Mouse (Mus musculus) thymus, adult 2 months (tissue): ENCODE data around the gene Slc35f5. TPM values are rescaled to one million over a fixed set of nuclear protein-coding genes. Genes with fewer than 3 reads are reported as not detected.
"Not testable (repeated sequence)": the region's sequence is repeated elsewhere in the genome, so short reads cannot be mapped to it uniquely, and the experiment has no call there.

Experiments used
- DNase-seq: peaks from one replicate; pipeline ENCODE4 v3.0.0; 2021
- H3K27ac ChIP-seq: fragments of 200-500 bp; 2 replicates; pipeline ENCODE4 v1.5.1; 2012; ENCODE audit warnings: low read length, control low read depth; ENCODE audit not compliant: control insufficient read depth, insufficient read depth
- H3K27me3 ChIP-seq: fragments of 200-500 bp; 2 replicates; pipeline ENCODE4 v1.6.1; 2012; ENCODE audit warnings: mild to moderate bottlenecking, low read length, moderate library complexity, mixed read lengths; ENCODE audit not compliant: control insufficient read depth, insufficient read depth
- H3K36me3 ChIP-seq: fragments of 200-500 bp; 2 replicates; pipeline ENCODE4 v1.6.1; 2012; ENCODE audit warnings: mild to moderate bottlenecking, low read length, moderate library complexity; ENCODE audit not compliant: control insufficient read depth, insufficient read depth
- H3K4me1 ChIP-seq: fragments of 200-500 bp; replicated peaks from 2 replicates; pipeline ENCODE4 v1.6.1; 2012; ENCODE audit warnings: low read length; ENCODE audit not compliant: control insufficient read depth, insufficient read depth
- H3K4me3 ChIP-seq: fragments of 200-500 bp; 2 replicates; pipeline ENCODE4 v1.5.1; 2012; ENCODE audit warnings: mild to moderate bottlenecking, low read length, control low read depth, moderate library complexity; ENCODE audit not compliant: control insufficient read depth, insufficient read depth
- CTCF ChIP-seq: fragments of 200-500 bp; IDR thresholded peaks from 2 replicates; pipeline ENCODE4 v1.5.1; 2012; ENCODE audit warnings: mild to moderate bottlenecking, control low read depth, low read length, moderate library complexity, borderline replicate concordance; ENCODE audit not compliant: control insufficient read depth, poor library complexity, insufficient read depth; ENCODE audit errors: extremely low read depth
- POLR2A ChIP-seq: fragments of 200-500 bp; IDR thresholded peaks from 2 replicates; pipeline ENCODE4 v1.6.1; 2012; ENCODE audit warnings: mild to moderate bottlenecking, low read length, control low read depth, moderate library complexity; ENCODE audit not compliant: control insufficient read depth, poor library complexity, insufficient read depth; ENCODE audit errors: extremely low read depth
- WGBS: fragments of 180-500 bp; shearing (Covaris S2); methylation state at CpG from one replicate; pipeline ENCODE4 v1.1.7; 2018; 5-methylcytosine and 5-hydroxymethylcytosine counted together
- polyA plus RNA-seq: library from polyadenylated mRNA; depleted of rRNA; stranded (reverse); fragments of >200 nt; gene quantifications from 2 replicates; pipeline ENCODE4 v1.2.3, GENCODE M21; 2012

The Slc35f5 gene
- polyA plus RNA-seq, 1 experiment = 5.5 TPM

DNA sequence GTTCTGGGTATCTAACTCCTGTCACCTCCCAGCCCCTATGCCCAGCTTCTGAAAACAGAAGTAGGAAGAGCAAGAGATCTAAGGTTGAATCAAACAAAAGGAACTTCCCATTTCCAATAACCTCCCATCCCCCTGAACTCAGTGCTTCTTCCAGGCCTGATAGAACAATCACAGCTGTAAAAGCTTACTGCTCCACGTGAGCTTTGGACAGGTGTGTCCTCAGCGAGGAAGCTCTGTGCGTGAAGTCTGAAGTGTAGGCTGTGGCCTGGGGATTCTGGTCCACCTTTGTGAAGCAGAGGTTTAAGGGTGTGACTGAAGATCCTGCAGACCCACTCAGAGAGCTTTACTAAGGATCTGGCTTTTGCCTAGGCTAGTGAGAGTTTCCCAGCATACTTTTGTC lies 33.0 kb upstream of the Slc35f5 start:
- no peaks in the 10 kb centered on the region for H3K4me1 ChIP-seq
- H3K4me3 ChIP-seq = no peak overlapping the region
- DNase-seq = no peak
- no peak overlapping the region for H3K27ac ChIP-seq
- no peaks in the 10 kb centered on the region for H3K36me3 ChIP-seq
- 76% methylated on average over 3 of the region's 3 CpGs for WGBS
- H3K27me3 ChIP-seq = no peaks in the 10 kb centered on the region
- no peak for TF ChIP-seq CTCF
- TF ChIP-seq POLR2A = no peak

- not testable (repeated sequence) for DNase-seq
Observed at GRCm38 (mm10) chr1:125533180-125533912, 27.0 kb upstream of the Slc35f5 start.

DNA sequence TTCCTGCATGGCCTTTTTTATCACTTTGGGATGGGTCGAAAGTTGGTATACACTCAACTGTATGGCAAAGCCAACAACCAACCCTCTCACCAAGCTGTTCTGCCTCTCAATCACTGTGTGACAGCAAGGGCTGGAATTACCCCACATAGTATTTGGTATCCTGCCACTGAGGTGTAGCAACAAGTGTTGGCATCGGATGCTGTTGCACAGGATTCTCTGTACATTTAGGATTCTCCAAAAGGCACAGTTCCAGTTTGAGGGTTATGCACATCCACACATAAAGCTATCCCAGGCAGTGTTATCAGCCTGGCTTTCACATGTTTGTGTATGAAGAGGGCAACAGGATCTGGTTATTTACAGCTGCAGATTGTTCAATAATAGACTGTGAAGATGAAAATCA lies 23.3 kb upstream of the Slc35f5 start:
- DNase-seq = no peak
- H3K4me1 ChIP-seq = no peaks in the 10 kb centered on the region
- 98% methylated on average over 2 of the region's 2 CpGs for WGBS
- no peaks in the 10 kb centered on the region for H3K27me3 ChIP-seq
- H3K4me3 ChIP-seq = no peak overlapping the region
- H3K36me3 ChIP-seq = no peaks in the 10 kb centered on the region
- TF ChIP-seq CTCF (no peak), POLR2A (no peak)
- no peak overlapping the region for H3K27ac ChIP-seq

More at GRCm38 (mm10) chr1:125533180-125533912, 27.0 kb upstream of the Slc35f5 start:
- not testable (repeated sequence) for H3K4me1 ChIP-seq, H3K4me3 ChIP-seq, H3K27me3 ChIP-seq, H3K36me3 ChIP-seq, H3K27ac ChIP-seq
- 95% methylated on average over 10 of the region's 10 CpGs for WGBS

DNA sequence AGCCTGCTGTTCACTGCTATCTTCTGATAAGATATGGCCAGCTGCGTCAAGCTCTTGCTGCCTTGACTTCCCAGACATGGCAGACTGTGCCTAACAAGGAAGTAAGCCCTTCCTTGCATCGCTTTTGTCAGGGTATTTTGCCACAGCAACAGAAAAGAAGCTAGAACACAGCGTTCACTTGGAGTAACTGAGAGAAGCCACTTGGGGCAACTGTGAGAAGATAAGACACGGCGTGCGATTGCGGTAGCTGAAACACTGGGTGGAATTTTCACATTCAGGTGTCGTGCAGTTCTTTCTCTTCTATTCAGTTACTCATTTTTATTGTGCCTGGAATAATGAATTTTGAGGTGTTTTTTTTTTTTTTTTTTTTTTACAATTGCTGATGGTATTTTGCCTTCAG lies 22.6 kb upstream of the Slc35f5 start:
- Histone ChIP-seq H3K27me3 (no peaks in the 10 kb centered on the region), H3K27ac (no peak overlapping the region), H3K4me3 (no peak overlapping the region), H3K4me1 (no peaks in the 10 kb centered on the region), H3K36me3 (no peaks in the 10 kb centered on the region)
- DNase-seq = no peak
- TF ChIP-seq POLR2A = no peak
- no peak for TF ChIP-seq CTCF
- WGBS = 87% methylated on average over 8 of the region's 8 CpGs

DNA sequence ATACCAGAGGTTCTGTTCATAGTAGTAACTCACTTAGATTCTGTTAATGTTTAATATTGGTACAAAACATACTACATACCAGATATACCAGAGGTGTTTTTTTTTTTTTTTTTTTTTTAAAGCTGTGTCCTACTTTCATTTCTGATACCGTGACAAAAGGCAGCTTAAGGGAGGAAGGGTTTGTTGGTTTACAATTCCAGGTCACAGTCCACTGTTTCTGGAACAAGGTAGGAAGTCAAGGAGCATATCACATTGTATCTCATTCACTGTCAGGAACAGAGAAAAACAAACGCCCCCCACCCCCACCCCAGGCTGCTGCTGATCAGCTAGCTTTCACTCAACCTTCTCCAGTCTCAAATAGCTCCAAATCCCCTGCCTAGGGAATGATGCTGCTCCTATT lies 21.1 kb upstream of the Slc35f5 start:
- no peaks in the 10 kb centered on the region for H3K4me1 ChIP-seq
- TF ChIP-seq CTCF = no peak
- 84% methylated on average over 2 of the region's 2 CpGs for WGBS
- no peaks in the 10 kb centered on the region for H3K27me3 ChIP-seq
- no peak for DNase-seq
- H3K27ac ChIP-seq = no peak overlapping the region
- no peak overlapping the region for H3K4me3 ChIP-seq
- H3K36me3 ChIP-seq = no peaks in the 10 kb centered on the region

GRCm38 (mm10) chr1:125542008-125542999 lies 18.1 kb upstream of the Slc35f5 start:
- H3K27ac ChIP-seq = no peak overlapping the region
- H3K36me3 ChIP-seq = no peaks in the 10 kb centered on the region
- no peak overlapping the region for H3K4me3 ChIP-seq
- no peak for DNase-seq
- TF ChIP-seq CTCF (no peak), POLR2A (no peak)
- WGBS = 95% methylated on average over 7 of the region's 7 CpGs
- no peaks in the 10 kb centered on the region for H3K4me1 ChIP-seq
- no peaks in the 10 kb centered on the region for H3K27me3 ChIP-seq
